ENCODE assay signal across 24 mouse cellular contexts in genomic region chr7:70524744-70525143, GRCm38 (mm10).
"Had no signal": no experiment of that assay in that cellular context is flagged by ENCODE, and none has a peak within 500 bp of the region (broad histone marks: within the 10 kb centered on the region; RNA-seq: fewer than 3 reads in every experiment).

No protein-coding gene starts in this region.

- H3K4me1 ChIP-seq: heart, embryonic 12.5 days; hindbrain, embryonic 10.5 days; hindbrain, embryonic 12.5 days; intestine, embryonic 15.5 days; liver, embryonic 13.5 days; liver, embryonic 15.5 days had no signal

- ATAC-seq: hindbrain, embryonic 16.5 days; inflammation-experienced regulatory T-cells, adult 6 months; intestine, embryonic 15.5 days; intestine, postnatal 0 days had no signal

- H3K9me3 ChIP-seq: heart, embryonic 10.5 days; heart, embryonic 12.5 days; hindbrain, embryonic 10.5 days; hindbrain, embryonic 12.5 days; intestine, embryonic 15.5 days; limb, embryonic 10.5 days; liver, embryonic 13.5 days; liver, embryonic 15.5 days had no signal

- H3K4me2 ChIP-seq: heart, embryonic 12.5 days; hindbrain, embryonic 12.5 days; hindbrain, embryonic 14.5 days; intestine, embryonic 15.5 days; limb, embryonic 12.5 days; liver, embryonic 13.5 days; liver, embryonic 15.5 days had no signal

- H3K36me3 ChIP-seq: heart, embryonic 10.5 days; heart, embryonic 12.5 days; hindbrain, embryonic 10.5 days; hindbrain, embryonic 12.5 days; intestine, embryonic 15.5 days; limb, embryonic 10.5 days; limb, embryonic 12.5 days; liver, embryonic 13.5 days; liver, embryonic 15.5 days had no signal

- H3K9ac ChIP-seq: heart, embryonic 12.5 days; hindbrain, embryonic 12.5 days; hindbrain, embryonic 14.5 days; intestine, embryonic 15.5 days; limb, embryonic 12.5 days; liver, embryonic 13.5 days; liver, embryonic 15.5 days had no signal

- DNase-seq: gastrocnemius, adult 2 months; gastrocnemius, postnatal 10 days; gastrocnemius, postnatal 25 days; heart, adult 18-20 months; heart, postnatal 10 days; heart, postnatal 4 days; kidney, adult 18-20 months; kidney, postnatal 10 days; kidney, postnatal 4 days; liver, embryonic 13.5 days had no signal

- H3K27me3 ChIP-seq: heart, embryonic 12.5 days; hindbrain, embryonic 12.5 days; intestine, embryonic 15.5 days; limb, embryonic 12.5 days; liver, embryonic 13.5 days; liver, embryonic 15.5 days had no signal

- H3K27ac ChIP-seq: gastrocnemius, adult 2 months; heart, embryonic 10.5 days; hindbrain, embryonic 10.5 days; hindbrain, embryonic 12.5 days; hindbrain, embryonic 14.5 days; intestine, embryonic 15.5 days; layer of hippocampus, adult 2 months; left cerebral cortex, adult 2 months; limb, embryonic 10.5 days; limb, embryonic 12.5 days; liver, embryonic 13.5 days; liver, embryonic 15.5 days had no signal

- H3K4me3 ChIP-seq: gastrocnemius, adult 2 months; heart, embryonic 10.5 days; heart, embryonic 12.5 days; hindbrain, embryonic 10.5 days; hindbrain, embryonic 12.5 days; intestine, embryonic 15.5 days; layer of hippocampus, adult 2 months; left cerebral cortex, adult 2 months; limb, embryonic 10.5 days; limb, embryonic 12.5 days; liver, embryonic 13.5 days; liver, embryonic 15.5 days had no signal
